Mouse (Mus musculus) kidney, embryonic 16.5 days (tissue): Measurements from ENCODE around the gene Nfe2l3. TPM values are rescaled to one million over a fixed set of nuclear protein-coding genes. Genes with fewer than 3 reads are reported as not detected.

ENCODE experiments used
- ATAC-seq: fragments of 200-750 bp; cut with Nextera tagmentation; 2 replicates; pipeline ENCODE4 v1.8.0; 2017; ENCODE audit warnings: moderate TSS enrichment; ENCODE audit not compliant: low FRiP score, low TSS enrichment
- H3K27ac ChIP-seq: fragments of 300-500 bp; sonication (generic); 2 replicates; pipeline ENCODE4 v1.5.1; 2014; ENCODE audit warnings: low read length
- H3K27me3 ChIP-seq: fragments of 300-500 bp; sonication (generic); 2 replicates; pipeline ENCODE4 v1.6.1; 2014; ENCODE audit warnings: low read length, control low read depth, mixed read lengths; ENCODE audit not compliant: insufficient read depth
- H3K36me3 ChIP-seq: fragments of 300-500 bp; sonication (generic); 2 replicates; pipeline ENCODE4 v1.6.1; 2014; ENCODE audit warnings: low read length, control low read depth, mixed read lengths; ENCODE audit not compliant: insufficient read depth
- H3K4me1 ChIP-seq: fragments of 300-500 bp; sonication (generic); 2 replicates; pipeline ENCODE4 v1.6.1; 2014; ENCODE audit warnings: low read length, control low read depth, mixed read lengths; ENCODE audit not compliant: insufficient read depth
- H3K4me2 ChIP-seq: fragments of 300-500 bp; sonication (generic); replicated peaks from 2 replicates; pipeline ENCODE4 v1.6.1; 2014; ENCODE audit warnings: low read depth, low read length
- H3K4me3 ChIP-seq: fragments of 300-500 bp; sonication (generic); 2 replicates; pipeline ENCODE4 v1.5.1; 2014; ENCODE audit warnings: mild to moderate bottlenecking, low read length
- H3K9ac ChIP-seq: fragments of 300-500 bp; sonication (generic); replicated peaks from 2 replicates; pipeline ENCODE4 v1.6.1; 2014; ENCODE audit warnings: low read length
- H3K9me3 ChIP-seq: fragments of 300-500 bp; sonication (generic); 2 replicates; pipeline ENCODE4 v1.6.1; 2016; ENCODE audit warnings: low read length, control low read depth
- WGBS: fragments of 180-500 bp; shearing (Covaris S2); extraction: QIAGEN DNeasy Blood & Tissue Kit; methylation state at CpG from one replicate; pipeline ENCODE4 v1.1.7; 2014; 5-methylcytosine and 5-hydroxymethylcytosine counted together
- polyA plus RNA-seq: library from polyadenylated mRNA; unstranded; fragments of >200 nt; fragmentation: Nextera tagmentation; extraction: Ambion mirVana; gene quantifications from 2 replicates; pipeline ENCODE4 v1.2.1, GENCODE M21; 2015

The Nfe2l3 gene
- polyA plus RNA-seq, 1 experiment from 2014 or later = 1.7 TPM

- no peaks in the 10 kb centered on the region for H3K9me3 ChIP-seq
- H3K9ac ChIP-seq = no peak overlapping the region
- no peaks in the 10 kb centered on the region for H3K4me1 ChIP-seq
- no peak overlapping the region for H3K4me2 ChIP-seq
- 89% methylated on average over 9 of the region's 9 CpGs for WGBS
- H3K27me3 ChIP-seq = peaks cover 17% of the 10 kb centered on the region
- H3K36me3 ChIP-seq = no peaks in the 10 kb centered on the region
- ATAC-seq = no peak
- H3K27ac ChIP-seq = no peak overlapping the region
- no peak overlapping the region for H3K4me3 ChIP-seq
Observed at GRCm38 (mm10) chr6:51438826-51439330, 6.4 kb downstream of the Nfe2l3 start.

- Histone ChIP-seq H3K4me3 (no peak overlapping the region), H3K36me3 (no peaks in the 10 kb centered on the region), H3K4me1 (no peaks in the 10 kb centered on the region; the same call in 1 of the 2 replicates), H3K4me2 (no peak overlapping the region), H3K9me3 (no peaks in the 10 kb centered on the region), H3K27me3 (no peaks in the 10 kb centered on the region), H3K27ac (no peak overlapping the region), H3K9ac (no peak overlapping the region)
- 54% methylated on average over 9 of the region's 9 CpGs for WGBS
- ATAC-seq = no peak
Observed at GRCm38 (mm10) chr6:51442191-51442835, 9.8 kb downstream of the Nfe2l3 start.

- H3K9ac ChIP-seq = no peak overlapping the region
- ATAC-seq = peak; percentile 70
- no peaks in the 10 kb centered on the region for H3K27me3 ChIP-seq
- peaks cover 5% of the 10 kb centered on the region for H3K36me3 ChIP-seq
- 34% methylated on average over 7 of the region's 7 CpGs for WGBS
- peak overlapping the region; percentile 33; the same call in 1 of the 2 replicates for H3K27ac ChIP-seq
- no peak overlapping the region for H3K4me2 ChIP-seq
- H3K4me1 ChIP-seq = peaks cover 4% of the 10 kb centered on the region; the same call in 1 of the 2 replicates
- no peak overlapping the region for H3K4me3 ChIP-seq
- no peaks in the 10 kb centered on the region for H3K9me3 ChIP-seq
Observed at GRCm38 (mm10) chr6:51452927-51453503, 20.5 kb downstream of the Nfe2l3 start.

- Histone ChIP-seq H3K9me3 (no peaks in the 10 kb centered on the region), H3K36me3 (peaks cover 16% of the 10 kb centered on the region), H3K9ac (no peak overlapping the region), H3K4me2 (no peak overlapping the region), H3K27me3 (no peaks in the 10 kb centered on the region), H3K4me3 (no peak overlapping the region), H3K4me1 (peaks cover 4% of the 10 kb centered on the region; the same call in 1 of the 2 replicates), H3K27ac (no peak overlapping the region)
- WGBS = 53% methylated on average over 3 of the region's 3 CpGs
- ATAC-seq = no peak
Observed at GRCm38 (mm10) chr6:51454949-51455348, 22.5 kb downstream of the Nfe2l3 start.

DNA sequence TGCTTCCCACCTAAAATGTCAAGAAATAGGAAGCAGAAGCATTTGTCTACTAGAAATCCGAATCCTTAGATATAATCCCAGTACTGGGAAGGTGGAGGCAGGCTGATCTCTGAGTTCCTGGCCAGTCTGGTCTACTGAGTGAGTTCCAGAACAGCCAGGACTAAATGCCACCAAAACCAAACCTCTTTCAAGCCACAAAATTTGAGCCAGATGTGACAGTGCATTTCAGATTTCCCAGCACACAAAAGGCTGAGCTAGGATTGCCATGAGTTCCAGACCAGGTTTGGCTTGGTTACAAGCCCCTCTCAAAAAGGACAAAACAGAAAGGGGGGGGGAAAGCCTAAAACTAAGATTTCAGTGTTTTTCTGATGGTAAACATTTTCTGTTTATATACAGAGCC is 23.7 kb downstream of the Nfe2l3 start:
- WGBS = 74% methylated on average over 1 of the region's 1 CpGs
- Histone ChIP-seq H3K4me3 (no peak overlapping the region), H3K4me1 (peaks cover 4% of the 10 kb centered on the region; the same call in 1 of the 2 replicates), H3K27ac (no peak overlapping the region), H3K36me3 (peaks cover 24% of the 10 kb centered on the region), H3K9me3 (no peaks in the 10 kb centered on the region), H3K4me2 (no peak overlapping the region), H3K27me3 (no peaks in the 10 kb centered on the region), H3K9ac (no peak overlapping the region)
- no peak for ATAC-seq

GRCm38 (mm10) chr6:51457283-51457682 is 24.8 kb downstream of the Nfe2l3 start:
- WGBS = 70% methylated on average over 3 of the region's 3 CpGs
- peaks cover 33% of the 10 kb centered on the region for H3K36me3 ChIP-seq
- no peak overlapping the region for H3K4me2 ChIP-seq
- H3K9ac ChIP-seq = no peak overlapping the region
- peaks cover 4% of the 10 kb centered on the region; the same call in 1 of the 2 replicates for H3K4me1 ChIP-seq
- H3K27me3 ChIP-seq = no peaks in the 10 kb centered on the region
- no peak overlapping the region for H3K4me3 ChIP-seq
- H3K9me3 ChIP-seq = no peaks in the 10 kb centered on the region
- no peak for ATAC-seq
- H3K27ac ChIP-seq = no peak overlapping the region

DNA sequence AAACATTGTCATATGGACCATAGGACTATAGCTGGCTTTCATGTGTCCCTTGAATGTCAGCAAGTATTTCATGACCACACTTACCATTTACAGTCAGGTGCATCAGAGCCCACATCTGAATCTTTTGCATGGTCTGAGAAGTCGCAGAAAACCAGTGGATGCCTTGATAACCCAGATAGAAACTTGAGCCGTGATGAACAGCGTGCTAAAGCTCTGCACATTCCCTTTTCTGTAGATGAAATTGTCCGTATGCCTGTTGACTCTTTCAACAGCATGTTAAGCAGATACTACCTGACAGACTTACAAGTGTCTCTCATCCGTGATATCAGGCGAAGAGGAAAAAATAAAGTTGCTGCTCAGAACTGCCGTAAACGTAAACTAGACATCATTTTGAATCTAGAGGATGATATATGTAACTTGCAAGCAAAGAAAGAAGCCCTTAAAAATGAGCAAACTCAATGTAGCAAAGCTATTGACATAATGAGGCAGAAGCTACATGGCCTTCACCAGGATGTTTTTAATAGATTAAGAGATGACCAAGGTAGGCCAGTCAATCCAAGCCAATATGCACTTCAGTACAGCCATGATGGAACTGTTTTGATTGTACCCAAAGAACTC is 25.4 kb downstream of the Nfe2l3 start:
- no peaks in the 10 kb centered on the region for H3K27me3 ChIP-seq
- H3K4me2 ChIP-seq = no peak overlapping the region
- no peak overlapping the region for H3K4me3 ChIP-seq
- no peaks in the 10 kb centered on the region for H3K9me3 ChIP-seq
- no peak for ATAC-seq
- peaks cover 4% of the 10 kb centered on the region; the same call in 1 of the 2 replicates for H3K4me1 ChIP-seq
- no peak overlapping the region for H3K27ac ChIP-seq
- no peak overlapping the region for H3K9ac ChIP-seq
- WGBS = 74% methylated on average over 8 of the region's 8 CpGs
- H3K36me3 ChIP-seq = peaks cover 35% of the 10 kb centered on the region

GRCm38 (mm10) chr6:51458925-51459312 is 26.4 kb downstream of the Nfe2l3 start:
- ATAC-seq = 0 out of 2 replicates have a peak, but pooled peaks have one; percentile 35
- peaks cover 44% of the 10 kb centered on the region for H3K36me3 ChIP-seq
- no peak overlapping the region for H3K4me2 ChIP-seq
- 52% methylated on average over 2 of the region's 2 CpGs for WGBS
- H3K9ac ChIP-seq = no peak overlapping the region
- H3K4me3 ChIP-seq = no peak overlapping the region
- H3K27me3 ChIP-seq = no peaks in the 10 kb centered on the region
- no peaks in the 10 kb centered on the region for H3K9me3 ChIP-seq
- 0 out of 2 replicates have a peak, but pooled peaks cover 3% of the 10 kb centered on the region for H3K4me1 ChIP-seq
- no peak overlapping the region for H3K27ac ChIP-seq

GRCm38 (mm10) chr6:51459313-51460020 is 27.0 kb downstream of the Nfe2l3 start:
- H3K27ac ChIP-seq = no peak overlapping the region
- no peaks in the 10 kb centered on the region for H3K9me3 ChIP-seq
- 37% methylated on average over 5 of the region's 5 CpGs for WGBS
- H3K36me3 ChIP-seq = peaks cover 47% of the 10 kb centered on the region
- ATAC-seq = peak; percentile 32; the same call in 1 of the 2 replicates
- H3K9ac ChIP-seq = no peak overlapping the region
- H3K4me2 ChIP-seq = no peak overlapping the region
- H3K4me1 ChIP-seq = 0 out of 2 replicates have a peak, but pooled peaks cover 5% of the 10 kb centered on the region
- no peaks in the 10 kb centered on the region for H3K27me3 ChIP-seq
- H3K4me3 ChIP-seq = no peak overlapping the region
